Mouse (Mus musculus) spleen, postnatal 10 days (tissue): ENCODE measurements at regions not wholly inside any gene's neighbourhood (a gene's known extent, or its start where the extent isn't known, plus 50 kb on each side); places are given as distances from the start of the nearest gene placed in this dataset.

Experiments
- DNase-seq, 2 experiments: peaks; one replicate each; pipeline ENCODE4 v3.0.0; 2021 to 2022; ENCODE audit warnings: low spot score in 2 of 2

DNA sequence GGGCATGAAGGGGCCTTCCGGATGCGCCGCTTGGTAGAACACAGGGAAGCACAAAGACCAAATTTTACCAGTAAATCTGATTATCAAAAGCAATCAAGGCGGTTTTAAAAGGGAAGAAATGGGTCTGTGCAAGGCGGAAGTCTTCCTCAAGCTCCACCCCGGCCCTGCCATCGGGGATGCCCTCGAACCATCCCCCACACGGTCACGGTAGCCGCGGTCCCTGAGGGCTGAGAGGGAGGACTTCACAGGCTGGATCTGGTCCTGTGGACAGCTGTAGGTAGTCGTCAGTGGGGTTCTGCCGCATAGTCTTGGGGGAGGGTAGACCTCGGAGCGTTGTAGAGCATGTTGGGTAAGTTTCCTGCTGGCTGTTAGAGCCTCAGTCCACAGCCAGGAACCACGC is 104.9 kb downstream of the Tpra1 start:
- no peak for DNase-seq

DNA sequence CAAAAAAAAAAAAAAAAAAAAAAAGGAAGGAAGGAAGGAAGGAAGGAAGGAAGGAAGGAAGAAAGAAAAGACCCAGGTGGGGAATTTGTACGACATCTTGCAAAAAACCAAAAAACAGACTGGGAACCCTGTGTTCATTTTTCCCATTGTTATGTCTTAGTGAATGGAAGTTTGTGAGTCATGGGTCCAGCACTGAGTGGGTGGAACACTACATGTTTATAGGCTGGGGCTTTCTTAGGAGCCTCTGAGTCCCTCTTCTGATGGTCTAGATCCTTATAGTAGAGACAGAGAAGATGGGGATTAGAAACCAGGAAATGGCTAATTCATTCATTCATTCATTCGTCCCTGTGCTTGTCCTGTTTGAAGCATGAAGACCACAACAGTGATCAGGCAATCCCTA is 105.5 kb downstream of the Tpra1 start:
- DNase-seq: no peak

GRCm38 (mm10) chr6:89008614-89009171 is 106.6 kb downstream of the Tpra1 start:
- peak in 1 of 2 experiments; percentile 24 for DNase-seq

DNA sequence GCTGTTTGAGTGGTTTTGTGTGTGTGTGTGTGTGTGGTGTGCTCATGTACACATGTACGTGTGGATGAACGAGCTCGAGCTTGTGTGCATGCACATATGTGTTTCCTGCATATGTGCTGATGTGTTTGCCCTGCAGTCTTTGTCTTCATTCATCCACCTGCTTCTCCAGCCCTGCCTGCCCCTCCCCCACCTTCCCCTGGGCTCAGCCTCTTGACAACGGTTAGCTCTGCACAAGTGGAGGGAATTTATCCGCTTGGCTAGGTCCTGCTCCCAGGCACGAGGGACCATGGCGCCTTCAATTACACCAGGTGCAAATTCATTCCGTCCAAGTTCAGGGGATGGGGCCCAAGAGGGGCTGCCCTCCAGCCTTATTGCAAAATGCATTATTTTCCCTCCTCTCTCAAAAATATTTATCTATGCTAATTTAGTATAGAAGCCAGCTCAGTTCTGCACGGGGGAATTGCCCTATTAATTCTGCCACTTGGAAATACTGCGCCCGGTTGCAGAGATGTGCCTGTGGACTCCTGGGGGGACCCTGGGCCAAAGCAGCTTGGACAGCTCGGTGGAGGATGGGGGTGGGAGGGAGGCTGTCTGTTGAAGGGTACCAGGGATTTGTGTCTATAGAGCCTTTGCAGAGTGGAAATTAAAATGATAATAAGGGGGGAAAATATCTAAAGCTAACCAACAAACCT is 111.1 kb downstream of the Tpra1 start:
- no peak for DNase-seq

- no peak for DNase-seq
These were observed 111.6 kb downstream of the Tpra1 start for GRCm38 (mm10) chr6:89013690-89014061.

DNA sequence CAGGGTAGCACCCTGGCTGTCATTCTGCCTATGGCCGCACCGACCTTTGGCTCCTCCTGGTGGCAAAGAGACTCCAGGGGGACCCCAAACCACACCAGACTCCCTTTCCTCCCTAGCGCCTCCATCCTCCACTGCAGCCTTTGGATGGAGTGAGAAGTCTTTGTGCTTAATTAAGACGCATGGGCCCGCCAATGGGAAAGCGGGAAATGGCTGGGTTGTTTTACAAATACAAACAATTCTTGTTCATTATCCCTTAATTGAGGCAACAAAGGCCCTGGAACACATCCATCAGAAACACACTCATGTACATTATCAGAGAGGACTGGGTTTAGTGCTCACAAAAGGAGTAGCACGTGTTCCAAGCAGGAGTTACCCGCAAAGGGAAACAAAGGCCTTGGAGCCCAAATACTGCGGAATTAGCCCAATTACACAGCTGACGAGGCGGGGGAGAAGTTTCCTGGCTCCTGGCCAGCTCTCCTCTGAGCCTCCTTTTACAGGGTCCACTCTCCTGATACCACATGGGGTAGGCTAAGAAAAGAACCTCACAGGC is 122.1 kb downstream of the Tpra1 start:
- no peak for DNase-seq

- peak in 1 of 2 experiments; percentile 37 for DNase-seq
These were observed 131.6 kb downstream of the Tpra1 start for GRCm38 (mm10) chr6:89033433-89034298.

DNA sequence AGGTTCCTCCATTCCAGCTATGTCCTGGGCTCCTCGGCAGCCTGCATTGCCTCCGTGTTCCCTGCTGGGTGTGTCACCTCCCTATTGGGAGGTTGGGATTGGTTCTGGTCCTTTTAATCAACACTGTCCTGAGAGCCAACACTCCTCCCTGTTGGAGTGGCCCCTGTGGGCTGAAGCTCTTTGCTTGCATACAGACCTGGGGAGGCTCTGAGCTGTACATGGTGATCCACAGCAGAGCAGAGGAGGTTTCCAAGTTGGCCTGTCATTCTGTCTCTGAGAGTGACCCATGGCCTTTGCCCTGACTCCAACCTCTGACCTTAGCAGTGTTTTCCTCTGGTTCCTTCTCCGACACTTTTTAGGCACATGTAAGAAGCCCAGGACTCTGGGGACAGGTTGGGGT is 132.4 kb downstream of the Tpra1 start:
- DNase-seq: no peak

DNA sequence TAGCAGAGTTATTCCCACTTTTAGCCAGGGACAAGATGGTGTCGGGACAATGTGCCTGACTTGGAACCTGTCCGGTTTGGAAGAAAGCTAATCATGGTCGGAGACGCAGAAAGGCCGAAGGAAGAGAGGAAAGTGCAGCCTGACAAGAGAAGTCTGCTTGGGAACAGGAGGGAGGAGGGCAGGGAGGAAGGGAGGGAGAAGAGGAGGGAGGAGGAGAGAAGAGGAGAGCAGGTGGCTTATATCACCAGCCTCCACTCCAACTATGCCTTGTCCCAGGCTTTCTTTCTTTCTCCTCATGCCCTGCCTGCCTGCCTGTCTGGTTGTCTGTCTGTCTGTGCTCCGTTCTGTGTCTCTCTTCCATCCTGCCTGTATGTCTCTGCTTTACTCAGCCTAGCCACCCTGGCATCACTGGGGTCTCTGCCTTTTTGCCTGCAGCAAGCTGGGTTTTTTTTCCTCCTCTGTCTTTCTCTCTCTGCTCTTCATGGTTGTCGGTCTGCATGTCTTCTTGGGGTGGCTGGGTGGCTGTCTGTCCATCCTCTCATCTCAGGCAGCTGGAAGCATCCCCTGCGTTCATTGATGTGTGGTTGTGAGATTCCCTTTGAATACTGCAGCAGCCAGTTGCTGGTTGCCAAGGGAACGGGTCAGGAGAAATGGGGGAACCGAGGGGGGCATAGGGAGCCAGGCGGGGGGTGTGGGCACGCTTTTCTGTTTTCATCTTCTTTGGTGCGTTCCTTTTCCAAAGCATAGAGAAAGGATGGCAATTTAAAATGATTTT is 133.2 kb downstream of the Tpra1 start:
- no peak for DNase-seq

DNA sequence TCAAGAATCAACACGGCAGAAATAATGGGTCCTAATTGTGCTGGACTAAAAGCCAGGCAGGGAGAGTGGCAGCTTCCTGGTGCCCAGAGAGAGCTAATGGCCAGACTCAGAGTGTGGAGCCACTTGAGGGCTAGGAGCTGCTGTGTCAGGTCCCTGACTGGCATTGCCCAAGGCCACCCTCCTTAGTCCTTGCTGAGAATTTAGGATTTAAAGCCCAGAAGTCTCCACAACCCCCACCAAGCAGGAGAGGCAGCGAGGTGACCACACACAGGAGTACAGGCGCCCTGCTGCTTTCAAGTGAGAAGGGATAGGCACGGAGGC is 133.7 kb downstream of the Tpra1 start:
- no peak for DNase-seq

GRCm38 (mm10) chr6:89037392-89037791 is 135.3 kb downstream of the Tpra1 start:
- no peak for DNase-seq

GRCm38 (mm10) chr6:89037901-89038300 is 135.8 kb downstream of the Tpra1 start:
- no peak for DNase-seq

DNA sequence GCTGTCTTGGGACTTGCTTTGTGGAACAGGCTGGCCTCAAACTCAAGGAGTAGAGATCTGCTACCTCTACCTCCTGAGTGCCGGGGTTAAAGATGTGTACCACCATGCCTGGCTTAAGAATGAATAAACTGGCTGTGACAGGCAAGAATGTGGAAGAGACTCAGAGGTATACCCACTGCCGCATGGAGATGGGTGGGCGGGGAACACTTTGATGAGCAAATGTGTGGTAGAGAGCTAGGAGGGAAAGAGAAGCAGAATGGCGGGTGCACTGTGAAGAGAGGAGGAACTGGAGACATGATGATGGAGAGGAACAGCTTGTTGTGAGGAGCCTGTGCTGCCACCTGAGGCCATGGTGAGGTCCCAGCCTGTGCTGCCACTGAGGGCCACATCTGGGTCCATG is 138.9 kb downstream of the Tpra1 start:
- DNase-seq: no peak

DNA sequence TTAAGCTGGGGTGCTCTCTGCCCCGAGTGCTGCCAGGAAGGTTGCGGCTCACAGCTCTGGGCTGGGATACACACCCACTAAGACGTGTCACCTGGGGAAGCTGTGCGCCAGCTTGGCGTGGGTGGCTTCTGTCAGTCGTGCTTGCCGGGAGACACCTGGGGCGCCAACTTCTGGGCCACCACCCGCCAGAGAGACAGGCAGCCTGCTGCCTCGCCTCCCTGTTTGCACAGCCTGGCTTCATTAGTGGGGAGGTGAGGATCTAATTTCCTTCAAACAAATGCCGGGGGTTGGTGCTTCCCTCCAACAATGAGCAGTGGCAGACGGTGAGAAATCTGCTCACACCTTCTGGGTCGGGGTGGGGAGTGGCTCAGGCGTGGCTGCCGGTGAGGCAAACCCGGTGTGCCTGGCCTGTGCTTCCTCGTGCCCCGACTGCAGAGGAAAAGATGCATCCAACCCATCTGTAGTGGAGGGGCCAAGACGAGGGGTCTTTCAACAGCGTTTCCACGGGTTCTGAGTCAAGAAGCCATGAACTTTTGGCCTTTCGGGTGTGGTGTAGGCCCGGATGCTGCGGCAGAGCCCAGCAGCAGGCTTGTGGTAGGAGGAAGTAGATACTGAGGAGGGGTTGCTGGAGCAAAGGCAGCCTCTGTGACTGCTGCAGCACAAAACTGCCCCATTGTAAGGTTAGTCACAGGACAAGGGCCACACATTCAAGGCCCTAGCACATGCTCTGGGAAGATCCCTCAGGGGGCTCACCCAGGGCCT is 140.6 kb downstream of the Tpra1 start:
- DNase-seq: peak in 1 of 2 experiments; percentile 52

DNA sequence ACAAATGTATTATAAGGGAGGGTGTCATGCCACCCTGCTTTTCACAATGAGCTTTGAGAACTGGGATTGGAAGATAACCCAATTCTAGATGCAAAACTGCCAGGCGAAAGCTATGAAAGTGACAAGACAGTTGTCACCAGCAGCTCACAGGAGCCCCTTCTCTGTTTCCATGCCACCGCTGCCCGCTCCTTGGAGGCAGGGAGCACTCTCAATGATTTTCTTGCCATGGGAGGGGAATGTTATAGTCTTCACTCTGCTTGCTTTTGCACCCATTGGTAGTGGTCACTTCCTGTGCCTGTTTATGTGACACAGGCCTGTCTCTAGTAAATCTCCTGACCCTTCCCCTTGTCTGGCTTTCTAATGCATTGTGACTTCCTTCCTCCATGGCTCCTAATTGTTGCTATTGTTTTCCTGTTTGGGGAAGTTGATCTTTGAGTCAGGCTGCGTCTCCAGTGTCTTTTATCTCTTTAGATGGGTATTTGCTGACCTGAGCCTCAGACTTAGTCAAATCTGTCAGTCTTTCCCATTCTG is 143.4 kb downstream of the Tpra1 start:
- DNase-seq: no peak

DNA sequence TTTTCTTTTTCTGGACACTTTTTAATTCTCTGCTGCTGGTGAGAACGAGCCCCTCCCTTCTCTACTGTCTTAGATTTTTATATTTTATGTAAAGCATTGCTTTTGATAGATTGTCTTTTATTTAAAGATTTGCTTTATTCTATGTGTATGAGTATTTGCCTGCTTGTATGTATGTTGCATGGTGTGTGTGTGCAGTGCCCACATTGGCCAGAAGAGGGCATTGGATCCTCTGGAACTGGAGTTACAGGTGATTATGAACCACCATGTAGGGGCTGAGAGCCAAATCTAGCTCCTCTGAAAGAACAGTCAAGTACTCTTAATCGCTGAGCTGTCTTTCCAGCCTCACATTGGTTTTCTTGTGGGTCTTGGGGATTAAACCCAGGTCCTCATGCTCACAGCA is 144.4 kb downstream of the Tpra1 start:
- DNase-seq: peak in 1 of 2 experiments; percentile 46

DNA sequence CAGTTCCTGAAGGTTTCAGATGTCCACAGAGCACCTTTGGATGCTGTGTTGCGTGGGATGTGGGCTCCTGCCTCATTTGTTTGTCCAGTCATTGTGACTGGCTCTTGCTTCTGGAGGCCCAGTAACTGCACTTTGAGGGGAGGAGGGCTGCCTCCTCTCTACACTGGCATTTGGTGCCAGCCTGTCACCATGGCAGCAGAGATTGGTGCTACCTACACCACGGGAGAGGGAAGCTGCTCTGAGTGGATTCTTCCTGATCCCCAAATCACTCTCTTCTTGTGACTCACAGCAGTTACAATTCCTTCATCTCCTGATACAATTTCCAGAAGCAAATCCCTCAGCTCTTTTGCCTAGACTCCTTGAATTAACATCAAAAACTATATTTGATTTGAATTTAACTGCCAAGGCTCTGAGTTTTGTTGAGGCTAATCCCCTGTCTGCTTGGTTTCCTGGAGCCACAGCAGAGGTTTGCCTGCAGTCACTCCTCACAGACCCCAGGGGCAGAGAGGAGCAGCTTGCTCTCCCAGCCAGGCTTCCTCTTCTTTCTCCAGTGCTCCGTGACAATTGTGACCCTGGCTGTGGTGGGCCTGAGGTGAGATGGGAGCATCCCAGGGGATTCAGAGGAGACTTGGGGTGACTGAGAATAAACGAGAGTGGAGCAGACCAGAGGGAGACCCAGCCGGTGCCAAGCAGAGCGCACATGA is 145.7 kb downstream of the Tpra1 start:
- DNase-seq: no peak

DNA sequence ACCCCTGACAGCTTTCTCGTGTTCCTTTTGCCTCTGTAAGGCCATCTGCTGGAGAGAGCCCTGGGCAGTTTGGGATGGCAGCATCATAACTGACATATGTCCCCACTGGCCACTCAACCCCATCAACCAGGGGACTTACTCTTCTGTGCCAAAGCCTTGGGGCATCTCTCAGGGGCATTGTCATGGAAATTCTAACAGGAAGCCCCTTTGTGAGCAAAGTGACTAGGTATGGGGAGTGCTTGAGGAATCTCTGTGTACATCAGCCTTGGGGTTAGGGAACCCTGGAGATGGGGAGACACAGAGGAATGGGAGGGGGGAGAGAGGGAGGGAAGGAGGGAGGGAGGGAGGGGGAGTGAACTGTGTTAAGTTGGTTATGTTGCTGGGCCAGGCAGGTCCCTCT is 147.2 kb downstream of the Tpra1 start:
- no peak for DNase-seq

- no peak for DNase-seq
These were observed 148.7 kb downstream of the Tpra1 start for GRCm38 (mm10) chr6:89050575-89051270.
